Comparison of ENCODE assay signal across 16 mouse cellular contexts in the genomic region with DNA sequence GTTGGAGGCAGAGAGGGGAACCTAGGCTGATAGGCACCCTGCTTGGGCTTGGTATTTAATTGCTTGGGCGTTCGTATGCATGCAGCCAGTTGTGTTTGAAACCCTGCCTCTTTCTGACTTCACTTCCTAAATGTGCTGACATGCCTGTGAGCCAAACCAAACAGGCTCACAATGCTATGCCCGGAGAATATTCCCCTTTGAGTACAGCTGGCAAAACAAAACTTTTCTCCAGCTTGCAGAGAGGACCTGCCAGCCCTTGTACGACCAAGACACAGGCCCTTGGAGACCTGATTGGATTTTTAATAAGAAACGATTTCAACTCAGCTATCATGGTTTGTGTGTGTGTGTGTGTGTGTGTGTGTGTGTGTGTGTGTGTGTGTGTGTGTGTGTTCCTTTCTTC. TPM values are rescaled to one million over a fixed set of nuclear protein-coding genes. Genes with fewer than 3 reads are reported as not detected.
A peak's percentile ranks its signal among the peaks of the same experiment; 100 is the strongest.
DNase-seq lines count a peak whose midpoint lies in the region; ATAC-seq and TF ChIP-seq lines count a peak whose summit lies in the region.
"Had no signal": no experiment of that assay in that cellular context is flagged by ENCODE, and none has a peak within 500 bp of the region (broad histone marks: within the 10 kb centered on the region; RNA-seq: fewer than 3 reads in every experiment).

No protein-coding gene starts in this region.

- no peaks in the 10 kb centered on the region for H3K4me1 ChIP-seq in hindbrain, postnatal 0 days (ENCODE audit: insufficient read depth, low read length)
- no peaks in the 10 kb centered on the region for H3K4me1 ChIP-seq in hindbrain, embryonic 14.5 days (replicated peaks; ENCODE audit: control insufficient read depth, insufficient read depth, low read length)
- no peaks in the 10 kb centered on the region for H3K4me1 ChIP-seq in heart, postnatal 0 days (ENCODE audit: control insufficient read depth, insufficient read depth)
- H3K4me1 ChIP-seq in stomach, postnatal 0 days (replicated peaks; ENCODE audit: control insufficient read depth, insufficient read depth), result no peaks in the 10 kb centered on the region
- H3K4me1 ChIP-seq in midbrain, embryonic 16.5 days (ENCODE audit: control insufficient read depth, insufficient read depth, low read length), result no peaks in the 10 kb centered on the region
- H3K4me1 ChIP-seq: embryonic facial prominence, embryonic 13.5 days; intestine, embryonic 15.5 days; megakaryocyte, embryonic 14.5 days; neural tube, embryonic 15.5 days had no signal

- TF ChIP-seq CTCF in hindbrain, postnatal 0 days (IDR thresholded peaks at IDR 0.05; ENCODE audit: low read depth), result no peak
- no peak for TF ChIP-seq CTCF in heart, postnatal 0 days (IDR thresholded peaks at IDR 0.05; ENCODE audit: low read depth)
- no peak for TF ChIP-seq CTCF in stomach, postnatal 0 days (IDR thresholded peaks at IDR 0.05; ENCODE audit: low read depth)

- H3K36me3 ChIP-seq in hindbrain, postnatal 0 days (ENCODE audit: insufficient read depth, low read length), result no peaks in the 10 kb centered on the region
- no peaks in the 10 kb centered on the region for H3K36me3 ChIP-seq in hindbrain, embryonic 14.5 days (replicated peaks; ENCODE audit: control insufficient read depth, insufficient read depth)
- H3K36me3 ChIP-seq in heart, postnatal 0 days (replicated peaks; ENCODE audit: control insufficient read depth, insufficient read depth, low read length), result no peaks in the 10 kb centered on the region
- no peaks in the 10 kb centered on the region for H3K36me3 ChIP-seq in stomach, postnatal 0 days (ENCODE audit: control insufficient read depth, insufficient read depth, low read length)
- no peaks in the 10 kb centered on the region for H3K36me3 ChIP-seq in midbrain, embryonic 16.5 days (ENCODE audit: control insufficient read depth, insufficient read depth, low read length)
- H3K36me3 ChIP-seq: embryonic facial prominence, embryonic 13.5 days; intestine, embryonic 15.5 days; neural tube, embryonic 15.5 days had no signal

- no peaks in the 10 kb centered on the region for H3K27me3 ChIP-seq in hindbrain, postnatal 0 days (ENCODE audit: insufficient read depth, low read length)
- no peaks in the 10 kb centered on the region for H3K27me3 ChIP-seq in hindbrain, embryonic 14.5 days (ENCODE audit: control insufficient read depth, insufficient read depth, low read length)
- no peaks in the 10 kb centered on the region for H3K27me3 ChIP-seq in heart, postnatal 0 days (ENCODE audit: control insufficient read depth, insufficient read depth, low read length)
- no peaks in the 10 kb centered on the region for H3K27me3 ChIP-seq in stomach, postnatal 0 days (ENCODE audit: control insufficient read depth, insufficient read depth, low read length)
- H3K27me3 ChIP-seq in midbrain, embryonic 16.5 days (ENCODE audit: control insufficient read depth, insufficient read depth, low read depth, low read length), result no peaks in the 10 kb centered on the region
- H3K27me3 ChIP-seq: embryonic facial prominence, embryonic 13.5 days; intestine, embryonic 15.5 days; neural tube, embryonic 15.5 days had no signal

- ATAC-seq in hindbrain, postnatal 0 days, result peak; percentile 59
- ATAC-seq in hindbrain, embryonic 14.5 days (ENCODE audit: low FRiP score), result no peak
- peak; percentile 33; the same call in 1 of the 2 replicates for ATAC-seq in heart, postnatal 0 days (ENCODE audit: insufficient read depth, low read depth)
- ATAC-seq in stomach, postnatal 0 days (ENCODE audit: low FRiP score, low TSS enrichment), result no peak
- ATAC-seq in midbrain, embryonic 16.5 days, result no peak
- ATAC-seq: intestine, embryonic 15.5 days; liver, postnatal 0 days had no signal

- no peak overlapping the region for H3K4me3 ChIP-seq in hindbrain, postnatal 0 days (ENCODE audit: low read length)
- no peak overlapping the region for H3K4me3 ChIP-seq in hindbrain, embryonic 14.5 days (replicated peaks; ENCODE audit: low read length)
- H3K4me3 ChIP-seq in heart, postnatal 0 days (ENCODE audit: low read depth, low read length), result no peak overlapping the region
- no peak overlapping the region for H3K4me3 ChIP-seq in stomach, postnatal 0 days (ENCODE audit: low read depth, low read length)
- no peak overlapping the region for H3K4me3 ChIP-seq in midbrain, embryonic 16.5 days (ENCODE audit: low read depth, low read length)
- H3K4me3 ChIP-seq: embryonic facial prominence, embryonic 13.5 days; intestine, embryonic 15.5 days; megakaryocyte, embryonic 14.5 days; neural tube, embryonic 15.5 days had no signal

- TF ChIP-seq EP300 in heart, postnatal 0 days (IDR thresholded peaks at IDR 0.05; ENCODE audit: low read depth), result no peak
- no peak for TF ChIP-seq EP300 in stomach, postnatal 0 days (optimal IDR thresholded peaks at IDR 0.05)

- peak; percentile 33 for DNase-seq in adrenal gland, postnatal 10 days
- no peak for DNase-seq in adrenal gland, adult 8-10 months
- peak; percentile 30 for DNase-seq in hindbrain, postnatal 0 days (ENCODE audit: low spot score)
- DNase-seq in hindbrain, embryonic 14.5 days (ENCODE audit: low spot score), result no peak
- DNase-seq in heart, adult 18-20 months, result peak; percentile 44 to 63
- DNase-seq in heart, postnatal 0 days (ENCODE audit: low spot score), result peak; percentile 58
- no peak for DNase-seq in stomach, postnatal 0 days (ENCODE audit: low spot score)
- DNase-seq: adrenal gland, adult 2 months; cerebellum, postnatal 14 days; kidney, postnatal 25 days; liver, postnatal 0 days had no signal

- H3K9me3 ChIP-seq in hindbrain, postnatal 0 days (ENCODE audit: low read length), result no peaks in the 10 kb centered on the region
- H3K9me3 ChIP-seq in hindbrain, embryonic 14.5 days (ENCODE audit: control insufficient read depth, low read length), result no peaks in the 10 kb centered on the region
- no peaks in the 10 kb centered on the region for H3K9me3 ChIP-seq in heart, postnatal 0 days (replicated peaks; ENCODE audit: control insufficient read depth, low read length)
- no peaks in the 10 kb centered on the region for H3K9me3 ChIP-seq in stomach, postnatal 0 days (ENCODE audit: control insufficient read depth, low read length)
- H3K9me3 ChIP-seq in midbrain, embryonic 16.5 days (replicated peaks; ENCODE audit: control insufficient read depth, low read length, poor library complexity, severe bottlenecking), result no peaks in the 10 kb centered on the region
- H3K9me3 ChIP-seq: embryonic facial prominence, embryonic 13.5 days; intestine, embryonic 15.5 days; megakaryocyte, embryonic 14.5 days; neural tube, embryonic 15.5 days had no signal

- H3K27ac ChIP-seq in hindbrain, postnatal 0 days, result no peak overlapping the region
- H3K27ac ChIP-seq in hindbrain, embryonic 14.5 days, result no peak overlapping the region
- H3K27ac ChIP-seq in heart, postnatal 0 days (ENCODE audit: low read depth), result no peak overlapping the region
- H3K27ac ChIP-seq in stomach, postnatal 0 days (replicated peaks), result no peak overlapping the region
- no peak overlapping the region for H3K27ac ChIP-seq in midbrain, embryonic 16.5 days (ENCODE audit: low read length)
- H3K27ac ChIP-seq: embryonic facial prominence, embryonic 13.5 days; intestine, embryonic 15.5 days; neural tube, embryonic 15.5 days had no signal

- H3K4me2 ChIP-seq in hindbrain, postnatal 0 days (ENCODE audit: low read depth, low read length), result no peak overlapping the region
- no peak overlapping the region for H3K4me2 ChIP-seq in hindbrain, embryonic 14.5 days (replicated peaks)
- no peak overlapping the region for H3K4me2 ChIP-seq in heart, postnatal 0 days (ENCODE audit: low read depth, low read length)
- H3K4me2 ChIP-seq in stomach, postnatal 0 days (replicated peaks; ENCODE audit: low read depth), result no peak overlapping the region
- no peak overlapping the region for H3K4me2 ChIP-seq in midbrain, embryonic 16.5 days (ENCODE audit: low read length)
- H3K4me2 ChIP-seq: embryonic facial prominence, embryonic 13.5 days; intestine, embryonic 15.5 days; neural tube, embryonic 15.5 days had no signal

- WGBS in hindbrain, postnatal 0 days, result 20% methylated on average over 5 of the region's 5 CpGs
- 40% methylated on average over 5 of the region's 5 CpGs for WGBS in hindbrain, embryonic 14.5 days
- WGBS in heart, postnatal 0 days, result 32% methylated on average over 5 of the region's 5 CpGs
- WGBS in stomach, postnatal 0 days, result 32% methylated on average over 5 of the region's 5 CpGs
- WGBS in midbrain, embryonic 16.5 days, result 17% methylated on average over 5 of the region's 5 CpGs

- no peak overlapping the region for H3K9ac ChIP-seq in hindbrain, postnatal 0 days (replicated peaks; ENCODE audit: low read length)
- no peak overlapping the region for H3K9ac ChIP-seq in hindbrain, embryonic 14.5 days
- no peak overlapping the region for H3K9ac ChIP-seq in heart, postnatal 0 days (replicated peaks; ENCODE audit: low read depth, low read length)
- no peak overlapping the region for H3K9ac ChIP-seq in stomach, postnatal 0 days (ENCODE audit: low read length)
- H3K9ac ChIP-seq in midbrain, embryonic 16.5 days (ENCODE audit: low read depth, low read length), result no peak overlapping the region
- H3K9ac ChIP-seq: embryonic facial prominence, embryonic 13.5 days; intestine, embryonic 15.5 days; liver, postnatal 0 days; neural tube, embryonic 15.5 days had no signal

RNA-seq across cellular contexts. Expression of a gene that starts 14.0 kb away (rescaled TPM):
- 10 to 100 TPM; 48.6 to 76.8 TPM for total RNA-seq in adrenal gland, postnatal 10 days (2021)
- total RNA-seq in adrenal gland, adult 8-10 months (2022), result 100 to 1,000 TPM; 127 to 531 (median 331) TPM
- 74.4 and 86.4 TPM in 2 replicates for total RNA-seq in hindbrain, postnatal 0 days (2014; rRNA removed)
- 57.5 and 59.9 TPM in 2 replicates for polyA plus RNA-seq in hindbrain, postnatal 0 days (2015; fragmentation: Nextera tagmentation; extraction: Ambion mirVana)
- polyA plus RNA-seq in hindbrain, embryonic 14.5 days (2014; fragmentation: Nextera tagmentation; extraction: Ambion mirVana), result 34.7 and 35.2 TPM in 2 replicates
- 10 to 100 TPM; 56.1 to 67.7 TPM for total RNA-seq in heart, adult 18-20 months (2021)
- total RNA-seq in heart, postnatal 0 days (2014; rRNA removed; ENCODE audit: low replicate concordance), result 82.6 and 111 TPM in 2 replicates
- polyA plus RNA-seq in heart, postnatal 0 days (2015; fragmentation: Nextera tagmentation; extraction: Ambion mirVana), result 49.5 and 74.1 TPM in 2 replicates
- 80.2 and 88.9 TPM in 2 replicates for polyA plus RNA-seq in stomach, postnatal 0 days (2015; fragmentation: Nextera tagmentation; extraction: Ambion mirVana)
- 49.3 and 54.0 TPM in 2 replicates for polyA plus RNA-seq in midbrain, embryonic 16.5 days (2015; fragmentation: Nextera tagmentation; extraction: Ambion mirVana)

RNA-seq across cellular contexts. Expression of a gene that starts 59.1 kb away (rescaled TPM):
- 10 to 100 TPM; 21.0 to 24.5 TPM for total RNA-seq in adrenal gland, postnatal 10 days (2021)
- total RNA-seq in adrenal gland, adult 8-10 months (2022), result 10 to 100 TPM; 26.1 to 38.3 (median 32.2) TPM
- 18.9 and 36.8 TPM in 2 replicates for total RNA-seq in hindbrain, postnatal 0 days (2014; rRNA removed)
- polyA plus RNA-seq in hindbrain, postnatal 0 days (2015; fragmentation: Nextera tagmentation; extraction: Ambion mirVana), result 30.1 and 31.1 TPM in 2 replicates
- 27.0 and 33.2 TPM in 2 replicates for polyA plus RNA-seq in hindbrain, embryonic 14.5 days (2014; fragmentation: Nextera tagmentation; extraction: Ambion mirVana)
- total RNA-seq in heart, adult 18-20 months (2021), result 1 to 10 TPM; 7.1 to 8.0 TPM
- total RNA-seq in heart, postnatal 0 days (2014; rRNA removed; ENCODE audit: low replicate concordance), result 9.0 and 11.1 TPM in 2 replicates
- polyA plus RNA-seq in heart, postnatal 0 days (2015; fragmentation: Nextera tagmentation; extraction: Ambion mirVana), result 12.3 and 13.7 TPM in 2 replicates
- polyA plus RNA-seq in stomach, postnatal 0 days (2015; fragmentation: Nextera tagmentation; extraction: Ambion mirVana), result 9.6 and 12.9 TPM in 2 replicates
- polyA plus RNA-seq in midbrain, embryonic 16.5 days (2015; fragmentation: Nextera tagmentation; extraction: Ambion mirVana), result 23.6 and 28.3 TPM in 2 replicates

Comparison
In these comparisons a context has a peak if more than half of its experiments do, and no peak if none do; other contexts are left out.
1. DNase-seq: peak in adrenal gland, postnatal 10 days (single experiment), hindbrain, postnatal 0 days (single experiment), heart, adult 18-20 months (2 of 2) and heart, postnatal 0 days (single experiment); none in adrenal gland, adult 8-10 months (single experiment), hindbrain, embryonic 14.5 days (single experiment) and stomach, postnatal 0 days (single experiment).
2. ATAC-seq: peak in hindbrain, postnatal 0 days (single experiment) and heart, postnatal 0 days (single experiment); none in hindbrain, embryonic 14.5 days (single experiment), stomach, postnatal 0 days (single experiment) and midbrain, embryonic 16.5 days (single experiment).